Mouse (Mus musculus) kidney, adult 8-10 months (tissue): ENCODE results near the gene Nt5c3.
A peak's percentile ranks its signal among the peaks of the same experiment; 100 is the strongest.

ENCODE experiments used
- DNase-seq, 2 experiments: peaks; one replicate each; pipeline ENCODE4 v3.0.0; 2022

The Nt5c3 gene

DNA sequence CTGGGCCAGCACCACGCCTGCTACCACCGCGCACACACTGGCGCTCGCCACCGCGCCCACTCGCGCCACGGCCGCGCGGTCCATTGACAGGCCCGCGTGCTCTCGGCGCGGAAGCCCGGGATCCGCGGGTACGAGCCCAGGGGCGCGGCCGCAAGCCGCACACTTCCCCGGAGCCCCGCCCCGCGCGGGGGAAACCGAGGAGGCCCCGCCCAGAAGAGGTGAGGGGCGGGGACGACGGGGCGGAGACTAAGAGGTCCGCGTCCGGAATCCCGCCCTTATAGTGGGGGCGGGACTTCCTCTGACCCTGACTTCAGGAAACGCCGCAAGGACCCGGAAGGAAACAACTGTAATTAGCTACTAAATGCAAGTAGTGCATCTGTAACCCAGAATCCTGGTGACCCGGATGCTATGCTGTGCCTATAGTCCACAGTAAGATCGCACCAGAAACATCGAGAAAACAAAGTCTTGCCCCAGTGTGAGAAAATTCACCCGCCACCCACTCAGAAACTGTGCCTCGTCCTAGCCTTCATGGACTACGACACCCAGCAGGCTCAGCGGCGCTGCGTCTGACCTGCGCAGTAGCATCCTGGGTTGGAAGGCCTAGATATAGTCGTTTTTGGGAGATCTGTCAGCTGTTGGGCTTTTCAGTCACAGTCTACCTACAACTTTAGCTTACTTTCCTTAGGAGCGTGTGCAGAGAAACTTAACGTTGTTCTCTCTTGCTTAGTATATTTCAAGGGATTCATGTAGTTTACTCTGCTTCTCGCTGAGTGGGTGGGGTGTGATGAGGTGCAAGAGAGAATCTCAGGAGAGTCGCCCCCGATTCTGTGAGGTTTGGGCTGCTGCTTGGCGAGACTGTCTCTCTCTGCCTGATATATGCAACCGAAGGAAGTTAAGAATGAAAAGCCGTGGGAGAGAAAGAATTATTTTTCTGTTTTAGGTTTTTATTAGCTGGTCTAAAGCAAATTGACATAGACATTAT is at the start of gene Nt5c3, which contains the start of gene Vmn1r4:
Gene Nt5c3 (minus strand): TSS at position 207 of the 982 bp plus-strand sequence.
Gene Vmn1r4 (plus strand): TSS at position 290 of the 982 bp plus-strand sequence.
- DNase-seq = peak; percentile 93 to 95

DNA sequence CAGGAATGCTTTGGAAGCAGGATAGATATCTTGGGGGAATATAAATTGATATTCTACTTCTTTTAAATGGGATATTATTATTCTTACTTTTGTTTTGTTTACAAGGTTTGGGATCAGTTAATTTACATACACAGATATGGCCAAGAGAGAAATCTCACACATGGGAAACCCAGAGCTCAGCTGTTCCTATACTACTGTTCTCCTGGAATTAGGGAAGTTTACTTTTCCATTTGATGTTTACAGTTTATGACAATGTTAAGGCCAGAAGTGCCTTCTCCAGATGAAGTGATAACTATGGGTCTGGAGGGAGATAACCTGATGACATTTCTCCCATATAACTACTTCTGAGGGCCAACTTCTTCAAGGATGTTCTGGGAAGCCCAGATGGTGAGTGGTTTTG is 46.2 kb upstream of the Nt5c3 start, which contains the start of gene Vmn1r5:
Gene Vmn1r5 (plus strand): TSS at position 301 of the 400 bp plus-strand sequence.
- no peak for DNase-seq

DNA sequence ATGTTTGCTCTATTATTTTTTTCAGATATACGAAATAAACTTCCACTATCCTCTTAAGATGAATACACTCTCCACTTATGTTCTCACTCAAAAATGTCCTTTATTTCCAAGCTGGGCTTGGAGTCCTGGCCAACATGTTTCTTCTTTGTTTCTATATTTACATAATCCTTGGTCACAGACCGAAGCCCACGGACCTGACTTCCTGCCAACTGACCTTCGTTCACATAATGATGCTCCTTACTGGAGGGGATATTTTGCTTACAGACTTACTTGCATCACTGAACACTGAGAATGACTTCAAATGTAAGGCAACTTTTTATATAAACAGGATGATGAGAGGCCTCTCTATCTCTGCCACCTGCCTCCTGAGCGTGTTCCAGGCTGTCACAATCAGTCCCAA is 32.7 kb upstream of the Nt5c3 start:
- DNase-seq = peak; percentile 82 to 84

DNA sequence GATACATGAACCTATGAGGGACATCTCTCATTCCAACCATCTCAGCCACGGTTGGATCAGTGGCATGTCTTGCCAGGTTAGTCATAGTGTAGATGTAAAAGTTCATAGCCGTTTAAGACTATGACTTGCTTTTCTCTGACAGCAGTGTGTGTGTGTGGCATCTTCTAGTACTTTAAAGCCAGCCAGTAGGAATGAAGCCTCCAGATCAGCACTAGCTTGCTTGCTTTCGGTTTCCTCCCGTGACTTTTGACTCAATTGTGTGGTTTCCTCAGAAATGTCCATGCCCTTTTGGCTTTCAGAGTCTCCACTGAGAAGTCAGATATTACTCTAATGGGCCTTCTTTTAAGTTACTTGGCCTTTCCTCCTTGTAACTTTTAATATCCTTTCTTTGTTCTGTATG is 10.6 kb upstream of the Nt5c3 start:
- DNase-seq = no peak

DNA sequence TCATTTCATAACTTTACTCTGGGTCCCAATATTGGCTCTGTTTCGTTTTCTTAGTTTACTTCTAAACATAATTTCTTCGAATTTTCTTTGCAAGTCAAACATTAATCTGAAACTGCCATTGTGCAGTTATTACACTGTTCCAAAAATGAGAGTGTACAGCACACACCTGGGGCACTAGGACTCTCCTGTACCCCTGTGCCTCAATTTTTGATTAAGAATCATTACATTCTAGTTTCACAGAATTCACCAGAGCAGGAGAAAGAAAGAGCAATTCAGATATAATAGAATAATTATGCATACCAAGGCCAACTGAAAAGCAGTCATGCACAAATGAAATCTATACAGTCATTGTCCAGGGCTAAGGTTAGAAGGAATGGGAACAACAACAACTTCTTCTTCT is 8.7 kb upstream of the Nt5c3 start:
- DNase-seq = no peak

DNA sequence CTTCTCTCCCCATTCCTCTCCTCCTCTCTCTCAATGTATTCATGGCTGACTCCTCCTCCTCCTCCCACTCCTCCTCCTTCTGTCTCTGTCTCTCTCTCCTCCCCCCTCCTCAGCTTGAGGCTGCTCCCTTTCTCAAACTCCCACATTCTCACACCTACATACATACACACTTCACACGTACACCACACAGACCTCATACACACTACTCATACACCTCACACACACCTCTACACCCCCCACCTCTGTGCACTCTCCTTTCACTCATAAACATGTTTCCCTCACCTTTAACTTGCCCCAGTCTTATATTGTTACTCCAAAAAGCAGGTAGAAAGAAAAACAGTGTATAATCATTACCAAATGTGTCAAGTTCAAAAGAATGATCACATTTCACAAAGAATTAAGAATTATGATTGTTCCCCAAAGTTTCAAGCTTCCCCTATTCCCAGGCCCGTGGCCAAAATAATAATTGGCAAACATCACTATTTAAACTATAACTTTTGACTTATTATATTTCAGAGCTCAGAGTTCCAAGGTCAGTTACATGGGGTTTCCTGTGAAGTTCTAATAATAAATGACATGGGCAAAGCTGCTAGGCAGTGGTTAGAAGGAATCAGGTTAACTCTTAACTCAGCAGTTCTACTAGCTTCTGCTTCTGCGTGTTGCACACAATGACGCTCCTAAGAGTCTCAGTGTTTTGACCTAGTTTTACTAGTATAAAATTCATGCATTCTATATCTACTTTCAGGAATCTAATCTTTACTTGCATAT is 8.1 kb upstream of the Nt5c3 start:
- DNase-seq = no peak

DNA sequence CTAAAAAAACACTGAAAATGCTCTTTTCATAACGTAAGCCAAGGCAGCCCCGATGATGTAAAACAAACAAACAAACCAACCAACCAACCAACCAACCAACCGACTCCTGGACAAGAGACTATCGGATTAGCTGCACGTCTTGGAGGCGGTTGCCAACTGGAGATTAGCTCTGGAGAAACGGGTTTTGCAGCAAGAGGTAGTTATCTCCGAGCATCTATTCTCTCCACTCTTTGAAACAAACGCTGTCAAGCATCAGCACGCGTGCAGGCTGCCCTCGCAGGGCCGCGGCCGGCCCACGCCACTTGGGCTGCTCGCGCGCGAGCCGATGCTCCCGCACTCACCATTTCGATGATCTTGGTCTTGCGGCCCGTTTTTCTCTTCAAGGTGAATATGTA is 404 bp downstream of the Nt5c3 start:
- no peak for DNase-seq

DNA sequence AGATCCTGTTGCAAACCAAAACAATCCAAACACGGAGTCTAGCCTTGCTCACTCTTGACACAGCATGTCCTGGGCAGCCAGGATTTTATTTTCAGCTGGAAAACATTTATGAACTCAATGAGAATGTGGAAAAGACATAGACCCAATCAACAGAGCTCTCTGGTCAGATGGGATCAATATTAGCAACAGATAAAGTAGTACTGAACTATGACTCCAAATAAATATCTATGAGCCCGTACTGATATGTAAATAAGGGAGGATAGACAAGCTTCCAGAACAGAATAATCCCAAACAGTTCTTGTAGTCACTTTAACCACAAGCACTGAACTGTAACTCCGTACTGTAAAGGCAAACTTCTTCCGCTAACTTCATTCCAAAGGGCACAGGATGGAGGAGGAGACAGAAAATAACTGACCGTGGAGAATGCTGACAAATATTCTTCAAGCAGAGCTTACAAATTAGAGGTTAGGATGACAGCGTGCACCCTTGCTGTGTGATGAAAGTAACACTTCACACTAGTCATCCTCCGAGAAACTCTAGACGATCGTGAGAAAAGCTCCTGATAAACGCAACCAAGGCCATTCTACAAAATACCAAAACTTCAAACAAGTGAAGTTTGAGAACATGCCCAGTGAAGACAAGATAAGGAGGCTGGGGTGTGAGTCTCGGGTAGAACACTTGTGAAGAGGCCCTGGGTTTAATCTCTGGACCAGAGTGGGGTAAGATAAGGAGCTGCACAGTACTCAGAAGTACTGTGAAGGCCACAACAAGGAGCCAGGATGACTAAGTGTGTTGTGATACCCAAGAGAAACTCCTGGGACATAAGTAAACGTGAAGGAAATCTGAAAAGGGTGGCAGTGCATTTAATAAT is 3.3 kb downstream of the Nt5c3 start:
- peak; percentile 73 to 84 for DNase-seq

DNA sequence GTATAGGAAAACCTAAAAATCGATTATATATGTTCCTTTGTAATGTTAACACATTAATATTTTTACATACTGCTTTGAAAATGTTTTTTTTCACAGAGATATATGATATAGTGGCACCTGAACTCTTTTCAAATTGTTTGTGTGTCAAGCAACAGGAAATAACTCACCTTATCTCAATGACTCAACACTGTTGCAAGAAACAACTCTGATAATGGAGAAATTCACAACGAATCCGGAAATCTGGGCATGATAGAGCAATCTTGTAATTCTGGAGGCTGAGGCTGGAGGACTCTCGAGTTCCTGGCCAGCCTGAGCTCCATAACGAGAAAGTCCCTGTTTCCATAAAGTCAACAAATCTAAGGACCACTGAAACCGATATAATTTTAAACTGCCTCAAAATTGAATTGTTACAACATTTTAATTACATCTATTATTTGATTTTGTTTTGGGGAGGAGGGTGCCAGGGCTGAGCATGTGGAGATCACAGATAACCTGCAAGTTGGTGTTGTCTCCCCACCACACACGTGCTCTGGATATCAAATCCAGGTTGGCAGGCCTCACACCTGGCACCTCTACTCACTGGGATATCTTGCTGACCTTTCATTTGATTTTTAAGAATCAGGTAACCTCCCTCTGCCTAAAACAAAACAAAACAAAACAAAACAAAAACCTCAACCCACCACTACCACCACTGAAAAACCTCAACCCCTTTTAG is 4.2 kb downstream of the Nt5c3 start:
- no peak for DNase-seq

DNA sequence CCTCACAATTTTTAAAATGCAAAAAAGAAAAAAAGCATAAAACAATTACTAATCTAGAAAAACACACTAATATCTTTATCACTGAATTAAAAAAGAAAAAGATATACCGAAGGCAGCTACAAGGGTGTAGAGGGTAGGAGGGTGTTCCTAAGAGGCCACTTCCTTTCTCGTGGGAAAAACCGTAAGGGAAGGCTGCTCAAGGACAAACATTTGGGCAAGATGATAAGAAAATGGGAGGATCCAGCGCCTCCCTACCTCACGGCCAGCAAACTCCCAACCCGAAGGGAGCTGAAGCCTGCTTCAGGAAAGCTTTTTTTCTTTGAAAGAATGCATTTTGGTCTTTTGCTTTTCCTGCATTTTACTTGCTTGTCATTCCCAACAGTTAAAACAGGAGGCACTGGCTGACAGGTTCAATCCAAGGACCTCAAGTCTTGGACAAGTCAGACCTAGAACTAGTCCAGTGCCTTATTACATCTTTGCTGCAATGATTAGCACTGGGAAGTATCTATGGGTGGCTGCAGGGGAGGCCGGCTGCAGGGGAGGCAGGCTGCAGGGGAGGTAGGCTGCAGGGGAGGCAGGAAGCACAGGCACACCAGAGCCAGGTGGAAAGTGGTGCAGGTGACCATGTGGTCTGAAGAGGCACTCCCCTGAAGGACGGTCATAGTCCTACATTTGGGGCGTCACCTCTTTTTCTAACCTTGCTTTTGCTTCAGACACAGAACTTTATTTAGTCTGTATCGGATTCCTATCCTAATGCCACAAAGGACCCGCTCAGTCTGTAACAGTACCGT is 6.0 kb downstream of the Nt5c3 start:
- DNase-seq = no peak

DNA sequence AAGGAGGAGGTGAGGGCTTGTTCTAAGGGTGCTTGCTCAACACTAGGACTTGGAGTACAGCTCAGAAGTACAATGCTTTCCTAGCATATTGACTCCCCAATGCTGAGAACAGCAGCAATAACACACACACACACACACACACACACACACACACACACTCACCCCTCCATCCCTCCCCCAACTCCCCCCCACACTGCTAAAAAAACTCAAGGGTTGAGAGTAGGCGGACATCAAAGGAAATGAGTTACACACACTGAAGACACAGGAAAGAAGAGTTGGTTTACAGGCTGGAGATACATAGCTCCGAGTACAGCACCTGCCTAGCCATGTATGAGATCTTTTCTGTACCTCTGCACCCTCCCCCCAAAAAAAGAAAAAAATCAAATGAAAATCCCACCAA is 7.5 kb downstream of the Nt5c3 start:
- DNase-seq = no peak

DNA sequence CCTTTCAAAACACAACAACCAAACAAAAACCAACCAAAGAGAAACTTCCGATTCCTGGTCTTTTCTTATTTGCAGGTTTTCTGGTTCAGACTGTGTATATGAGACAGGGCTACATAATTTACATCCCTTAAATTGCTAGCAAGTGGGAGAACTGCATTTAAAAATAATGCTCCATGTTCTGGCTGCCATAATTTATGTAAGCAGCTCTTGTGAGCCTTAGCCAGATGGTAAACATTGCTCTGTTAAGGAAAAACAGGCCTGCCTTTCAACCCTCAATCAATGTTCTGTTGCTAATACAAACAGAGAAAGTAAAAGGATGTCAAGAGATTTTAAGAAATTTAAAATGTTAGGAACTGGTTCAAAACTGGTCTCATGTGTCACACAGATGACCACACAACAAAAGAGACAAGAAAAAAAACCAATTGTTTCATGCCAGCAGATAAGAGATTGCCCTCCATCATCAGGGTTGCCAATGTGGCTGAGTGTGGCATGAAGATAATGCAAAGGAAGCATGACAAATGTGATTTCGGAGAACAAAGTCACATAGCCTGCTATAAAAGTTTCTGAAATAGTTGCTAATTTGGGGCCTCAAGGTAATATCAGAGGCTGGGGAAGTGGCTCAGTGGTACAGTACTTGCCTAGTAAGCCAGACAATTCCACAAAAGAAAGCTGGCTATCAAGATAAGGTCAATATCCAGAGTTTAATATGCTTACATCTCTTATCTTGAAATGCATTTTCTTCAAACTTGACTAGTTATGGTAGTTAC is 10.5 kb downstream of the Nt5c3 start:
- DNase-seq = no peak

DNA sequence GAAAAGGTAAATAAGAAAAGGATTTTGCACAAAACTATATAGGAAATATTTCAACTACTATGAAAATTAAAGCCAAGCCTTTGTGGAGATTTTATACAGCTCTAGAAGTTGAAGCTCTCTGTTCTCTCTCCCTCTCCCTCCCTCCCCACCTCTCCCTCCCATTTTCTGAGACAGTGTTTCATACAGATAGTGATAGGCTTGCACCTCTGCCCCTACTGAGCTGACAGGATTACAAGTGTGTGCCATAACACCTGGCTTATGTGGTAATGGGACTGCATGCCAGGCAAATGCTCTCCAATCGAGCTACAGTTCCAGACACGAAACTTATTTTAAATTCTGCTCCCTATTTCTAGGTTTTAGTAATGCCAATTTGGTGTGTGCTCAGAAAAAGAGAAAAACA is 12.8 kb downstream of the Nt5c3 start:
- DNase-seq = no peak

DNA sequence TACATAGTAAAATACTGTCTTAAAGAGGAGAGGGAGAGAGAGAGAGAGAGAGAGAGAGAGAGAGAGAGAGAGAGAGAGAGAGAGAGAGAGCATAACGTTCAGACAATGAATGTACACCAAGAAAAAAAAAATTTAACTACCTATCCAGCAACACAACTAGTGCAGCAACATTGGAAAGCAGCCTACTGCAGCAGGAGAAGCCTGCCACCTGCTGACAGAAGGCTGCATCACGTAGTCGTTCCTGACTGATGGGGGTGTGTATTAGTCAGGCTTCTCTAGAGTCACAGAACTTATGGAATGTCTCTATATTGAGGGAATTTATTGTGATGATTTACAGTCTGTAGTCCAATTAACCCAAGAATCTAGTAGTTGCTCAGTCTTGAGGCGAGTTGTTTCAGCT is 14.8 kb downstream of the Nt5c3 start:
- DNase-seq = peak in 1 of 2 experiments; percentile 79

DNA sequence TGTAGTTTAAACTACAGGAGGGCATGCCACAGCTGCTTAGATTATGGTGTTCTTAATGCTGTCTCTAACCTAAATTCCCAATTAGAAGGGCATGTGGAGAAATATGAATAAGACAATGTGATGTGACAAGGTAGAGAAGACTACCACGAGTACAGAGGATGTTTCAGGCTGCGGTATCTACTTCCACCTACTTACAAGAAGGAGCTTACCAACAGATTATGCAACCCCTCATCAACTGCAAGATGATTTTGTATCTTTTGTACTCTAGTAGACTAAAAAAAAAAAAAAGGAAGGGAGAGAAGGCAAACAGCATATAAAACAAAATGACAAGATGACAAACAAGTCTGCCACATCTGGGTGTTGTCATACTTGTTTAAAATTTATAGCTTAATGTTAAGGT is 15.3 kb downstream of the Nt5c3 start:
- no peak for DNase-seq

DNA sequence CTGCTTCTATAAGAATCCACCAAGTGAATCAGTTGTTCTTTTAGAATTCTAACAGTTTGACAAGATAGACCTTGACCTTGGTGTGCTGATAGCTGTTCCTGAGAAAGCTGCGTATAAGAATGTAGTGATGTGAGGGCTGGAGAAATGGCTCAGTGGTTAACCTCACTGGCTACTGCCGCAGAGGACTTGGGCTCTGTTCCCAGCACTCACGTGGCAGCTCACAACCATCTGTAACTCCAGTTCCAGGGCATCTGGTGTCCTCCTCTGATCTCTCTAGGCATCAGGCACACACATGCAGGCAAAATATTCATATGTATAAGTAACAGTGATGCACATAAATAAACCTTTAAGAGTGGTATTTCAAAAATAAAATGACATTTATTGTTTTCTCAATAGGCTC is 15.8 kb downstream of the Nt5c3 start:
- no peak for DNase-seq

DNA sequence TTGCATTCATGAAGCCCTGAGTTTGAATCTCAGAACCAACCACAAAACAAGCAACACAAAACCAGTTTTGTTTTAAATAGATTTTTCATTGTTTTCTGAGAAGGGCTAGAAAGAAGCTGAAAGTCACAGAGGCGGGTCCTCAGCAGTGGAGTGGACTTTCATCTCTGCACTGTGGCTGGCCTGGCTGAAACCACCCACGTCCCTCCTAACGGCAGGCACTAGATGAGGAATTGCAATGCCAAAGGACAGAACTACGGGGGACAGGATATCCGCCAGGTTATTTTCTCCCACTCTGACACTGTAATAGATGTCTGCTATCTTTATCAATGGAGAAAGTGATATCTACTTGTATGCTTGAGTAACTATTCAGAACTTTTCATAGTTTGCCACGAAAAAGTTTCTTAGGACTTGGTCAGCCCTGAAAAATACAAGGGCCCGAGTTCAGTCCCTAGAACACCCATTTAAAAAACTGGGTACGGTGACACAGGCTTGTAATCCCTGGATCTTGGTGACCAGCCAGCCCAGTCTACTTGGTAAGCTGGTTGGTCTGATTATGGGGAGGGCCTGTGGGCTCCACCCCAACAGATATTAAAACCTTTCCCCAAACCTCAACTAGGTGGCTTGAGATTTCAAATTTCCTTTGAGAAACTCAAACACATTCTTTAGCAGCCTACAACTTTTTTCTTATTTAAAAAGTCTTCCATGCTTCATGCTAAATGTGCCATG is 17.4 kb downstream of the Nt5c3 start:
- peak; percentile 61 to 66 for DNase-seq

DNA sequence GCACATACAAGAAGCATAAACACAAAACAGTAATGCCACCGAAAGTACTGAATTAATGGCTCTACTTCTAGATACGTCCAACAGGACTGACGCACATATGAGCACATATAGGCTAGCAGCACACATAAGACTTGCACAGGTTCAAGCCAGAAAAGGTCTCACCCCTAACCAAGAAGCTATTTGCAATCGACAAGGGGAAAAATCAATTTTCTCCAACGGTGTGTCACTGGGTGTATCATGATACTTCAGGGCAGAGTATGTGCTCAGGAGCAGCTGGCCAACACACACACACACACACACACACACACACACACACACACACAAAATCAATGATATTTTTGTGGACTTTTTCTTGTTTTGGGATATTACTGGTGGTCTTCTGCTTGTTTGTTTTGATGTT is 18.2 kb downstream of the Nt5c3 start:
- DNase-seq = no peak

DNA sequence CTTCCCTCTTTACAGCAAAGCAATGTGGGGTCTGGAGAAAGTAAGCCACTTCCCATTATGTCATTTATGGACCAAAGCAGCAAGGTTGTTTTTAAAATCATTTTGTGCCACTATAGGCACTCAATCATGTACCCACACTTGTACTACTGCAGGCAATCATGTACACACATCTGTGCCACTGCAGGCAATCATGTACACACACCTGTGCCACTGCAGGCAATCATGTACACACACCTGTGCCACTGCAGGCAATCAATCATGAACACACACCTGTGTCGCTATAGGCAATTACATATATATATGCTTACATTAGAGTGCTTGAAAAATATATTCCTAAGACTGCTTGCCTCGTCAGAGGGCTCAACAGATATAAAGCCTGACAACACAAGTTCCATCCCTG is 18.8 kb downstream of the Nt5c3 start:
- no peak for DNase-seq

DNA sequence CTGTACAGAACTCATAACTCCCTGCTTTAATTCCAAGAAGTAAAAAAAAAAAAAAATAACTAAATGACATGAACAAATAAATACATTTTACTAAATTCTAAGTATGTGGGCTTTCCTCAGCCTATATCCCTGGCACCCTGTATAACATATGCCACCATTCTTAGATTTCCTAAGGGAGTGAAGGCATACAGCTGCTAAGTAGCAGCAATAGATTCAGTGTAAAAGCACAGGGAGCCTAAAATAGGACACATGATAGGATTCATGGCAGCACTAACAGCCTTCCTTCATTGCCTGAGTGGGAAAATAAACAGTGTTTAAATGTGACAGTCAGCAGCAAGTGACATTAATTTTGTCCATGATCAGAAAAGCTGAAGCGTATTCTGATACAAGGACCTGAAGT is 19.4 kb downstream of the Nt5c3 start:
- no peak for DNase-seq
